Mouse (Mus musculus) liver, embryonic 14.5 days (tissue): ENCODE measurements around the gene Tsg101.

Experiments used
- CTCF ChIP-seq: IDR thresholded peaks from 2 replicates; pipeline ENCODE4 v1.5.1; 2016; ENCODE audit warnings: antibody characterized with exemption, low read depth, control low read depth
- EP300 ChIP-seq: IDR thresholded peaks from 2 replicates; pipeline ENCODE4 v1.6.1; 2016; ENCODE audit warnings: antibody characterized with exemption, low read depth

- no peak for TF ChIP-seq EP300
- TF ChIP-seq CTCF = peak; percentile 49
Measured at GRCm38 (mm10) chr7:46846486-46847244, 73.1 kb downstream of the Tsg101 start.
